Mouse (Mus musculus): ENCODE measurements around the gene Itpr1. TPM values are rescaled to one million over a fixed set of nuclear protein-coding genes. Genes with fewer than 3 reads are reported as not detected.

The Itpr1 gene
- polyA plus RNA-seq, 1 experiment from 2014 or later, result 11.4 TPM

DNA sequence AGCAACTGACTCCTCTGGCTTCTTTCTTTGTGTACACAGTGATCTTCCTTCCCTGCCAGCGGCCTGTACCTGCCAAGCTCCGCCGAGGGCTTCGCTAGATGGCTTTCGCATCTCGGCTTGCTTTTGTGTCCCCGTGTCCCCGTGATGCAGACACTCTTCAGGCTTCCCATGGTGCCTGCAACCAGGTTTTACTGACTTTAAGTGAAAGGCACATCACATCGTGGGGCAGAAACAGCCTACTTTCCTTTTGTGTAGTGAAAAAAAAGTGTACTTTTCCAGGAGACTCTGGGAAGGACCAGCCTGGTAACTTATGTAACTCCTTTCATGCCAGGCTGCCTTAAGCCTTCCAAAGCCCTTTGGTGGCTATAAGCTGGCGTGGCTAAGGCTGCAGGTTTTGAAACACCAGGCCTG lies 113.9 kb downstream of the Itpr1 start:
- 68% methylated on average over 10 of the region's 10 CpGs for WGBS
- no peak overlapping the region for H3K4me3 ChIP-seq (replicated peaks; ENCODE audit: low read length)
- no peaks in the 10 kb centered on the region for H3K36me3 ChIP-seq (ENCODE audit: control insufficient read depth, insufficient read depth, low read length)
- no peak overlapping the region for H3K4me2 ChIP-seq (ENCODE audit: low read depth, low read length)
- H3K27ac ChIP-seq (ENCODE audit: low read length), result no peak overlapping the region
- no peak overlapping the region for H3K9ac ChIP-seq (ENCODE audit: low read length)
- H3K9me3 ChIP-seq (replicated peaks; ENCODE audit: control insufficient read depth, low read length), result no peaks in the 10 kb centered on the region
- no peaks in the 10 kb centered on the region for H3K4me1 ChIP-seq (ENCODE audit: control insufficient read depth, insufficient read depth, low read length)
- no peak for ATAC-seq (ENCODE audit: insufficient read depth, low FRiP score)
- no peaks in the 10 kb centered on the region for H3K27me3 ChIP-seq (ENCODE audit: control insufficient read depth, insufficient read depth, low read length)

DNA sequence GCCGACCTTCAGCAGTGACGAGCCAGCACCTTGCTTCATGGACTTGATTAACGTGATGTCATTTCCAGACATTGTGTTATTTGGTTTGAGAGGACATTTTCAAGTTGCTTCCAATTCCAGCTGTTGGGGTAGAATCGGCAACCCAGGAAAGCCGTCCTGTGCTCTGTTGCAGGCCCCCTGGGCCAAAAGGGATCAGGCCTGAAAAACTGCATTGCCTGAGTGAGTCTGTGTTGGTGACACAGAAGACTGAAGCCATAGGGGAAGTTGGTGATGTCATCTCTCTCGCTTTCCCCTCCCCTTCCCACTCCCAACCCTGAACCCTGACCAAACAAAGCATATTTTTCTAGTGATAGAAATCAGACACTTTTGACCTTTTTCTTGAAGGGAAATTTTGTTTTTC lies 114.7 kb downstream of the Itpr1 start:
- Histone ChIP-seq H3K36me3 (ENCODE audit: control insufficient read depth, insufficient read depth, low read length) (no peaks in the 10 kb centered on the region), H3K27me3 (ENCODE audit: control insufficient read depth, insufficient read depth, low read length) (no peaks in the 10 kb centered on the region), H3K4me3 (replicated peaks; ENCODE audit: low read length) (no peak overlapping the region), H3K9me3 (replicated peaks; ENCODE audit: control insufficient read depth, low read length) (no peaks in the 10 kb centered on the region), H3K9ac (ENCODE audit: low read length) (no peak overlapping the region), H3K4me1 (ENCODE audit: control insufficient read depth, insufficient read depth, low read length) (no peaks in the 10 kb centered on the region), H3K4me2 (ENCODE audit: low read depth, low read length) (no peak overlapping the region), H3K27ac (ENCODE audit: low read length) (no peak overlapping the region)
- ATAC-seq (ENCODE audit: insufficient read depth, low FRiP score), result no peak
- WGBS, result 54% methylated on average over 6 of the region's 6 CpGs

GRCm38 (mm10) chr6:108328296-108328695 lies 115.4 kb downstream of the Itpr1 start:
- Histone ChIP-seq H3K27ac (ENCODE audit: low read length) (no peak overlapping the region), H3K4me3 (replicated peaks; ENCODE audit: low read length) (no peak overlapping the region), H3K36me3 (ENCODE audit: control insufficient read depth, insufficient read depth, low read length) (no peaks in the 10 kb centered on the region), H3K4me1 (ENCODE audit: control insufficient read depth, insufficient read depth, low read length) (no peaks in the 10 kb centered on the region), H3K9ac (ENCODE audit: low read length) (no peak overlapping the region), H3K4me2 (ENCODE audit: low read depth, low read length) (no peak overlapping the region), H3K9me3 (replicated peaks; ENCODE audit: control insufficient read depth, low read length) (no peaks in the 10 kb centered on the region), H3K27me3 (ENCODE audit: control insufficient read depth, insufficient read depth, low read length) (no peaks in the 10 kb centered on the region)
- no peak for ATAC-seq (ENCODE audit: insufficient read depth, low FRiP score)
- WGBS, result 73% methylated on average over 7 of the region's 7 CpGs

DNA sequence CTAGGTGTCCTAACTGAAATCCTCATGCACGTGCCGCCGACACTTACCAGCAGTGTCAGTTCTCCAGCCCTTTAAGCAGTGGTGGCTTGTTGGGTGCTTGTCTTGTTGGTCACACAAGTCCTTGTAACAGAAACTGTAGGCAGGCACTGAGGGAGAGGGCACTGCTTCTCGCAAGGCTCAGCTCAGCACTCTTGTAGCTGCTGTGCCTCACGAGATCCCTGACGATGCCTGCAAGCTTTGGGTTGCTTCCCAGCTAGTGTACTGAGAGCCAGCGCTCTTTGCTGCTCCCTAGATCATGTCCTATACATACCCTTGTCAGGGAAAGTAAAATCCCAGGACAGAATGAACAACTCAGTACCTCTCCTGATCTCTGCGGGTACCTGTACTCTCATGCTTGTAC lies 117.6 kb downstream of the Itpr1 start:
- ATAC-seq (ENCODE audit: insufficient read depth, low FRiP score), result no peak
- H3K4me2 ChIP-seq (ENCODE audit: low read depth, low read length), result no peak overlapping the region
- H3K9me3 ChIP-seq (replicated peaks; ENCODE audit: control insufficient read depth, low read length), result no peaks in the 10 kb centered on the region
- H3K36me3 ChIP-seq (ENCODE audit: control insufficient read depth, insufficient read depth, low read length), result no peaks in the 10 kb centered on the region
- no peak overlapping the region for H3K4me3 ChIP-seq (replicated peaks; ENCODE audit: low read length)
- WGBS, result 83% methylated on average over 8 of the region's 8 CpGs
- no peaks in the 10 kb centered on the region for H3K4me1 ChIP-seq (ENCODE audit: control insufficient read depth, insufficient read depth, low read length)
- H3K27ac ChIP-seq (ENCODE audit: low read length), result no peak overlapping the region
- no peaks in the 10 kb centered on the region for H3K27me3 ChIP-seq (ENCODE audit: control insufficient read depth, insufficient read depth, low read length)
- no peak overlapping the region for H3K9ac ChIP-seq (ENCODE audit: low read length)

- ATAC-seq (ENCODE audit: insufficient read depth, low FRiP score), result no peak
- Histone ChIP-seq H3K4me3 (replicated peaks; ENCODE audit: low read length) (no peak overlapping the region), H3K27ac (ENCODE audit: low read length) (no peak overlapping the region), H3K4me1 (ENCODE audit: control insufficient read depth, insufficient read depth, low read length) (no peaks in the 10 kb centered on the region), H3K9ac (ENCODE audit: low read length) (no peak overlapping the region), H3K36me3 (ENCODE audit: control insufficient read depth, insufficient read depth, low read length) (no peaks in the 10 kb centered on the region), H3K27me3 (ENCODE audit: control insufficient read depth, insufficient read depth, low read length) (no peaks in the 10 kb centered on the region), H3K9me3 (replicated peaks; ENCODE audit: control insufficient read depth, low read length) (no peaks in the 10 kb centered on the region), H3K4me2 (ENCODE audit: low read depth, low read length) (no peak overlapping the region)
- 69% methylated on average over 3 of the region's 3 CpGs for WGBS
Observed at GRCm38 (mm10) chr6:108331268-108331667, 118.4 kb downstream of the Itpr1 start.

- 72% methylated on average over 3 of the region's 3 CpGs for WGBS
- Histone ChIP-seq H3K36me3 (ENCODE audit: control insufficient read depth, insufficient read depth, low read length) (no peaks in the 10 kb centered on the region), H3K9ac (ENCODE audit: low read length) (no peak overlapping the region), H3K4me2 (ENCODE audit: low read depth, low read length) (no peak overlapping the region), H3K27ac (ENCODE audit: low read length) (no peak overlapping the region), H3K27me3 (ENCODE audit: control insufficient read depth, insufficient read depth, low read length) (no peaks in the 10 kb centered on the region), H3K4me1 (ENCODE audit: control insufficient read depth, insufficient read depth, low read length) (no peaks in the 10 kb centered on the region), H3K9me3 (replicated peaks; ENCODE audit: control insufficient read depth, low read length) (no peaks in the 10 kb centered on the region), H3K4me3 (replicated peaks; ENCODE audit: low read length) (no peak overlapping the region)
- no peak for ATAC-seq (ENCODE audit: insufficient read depth, low FRiP score)
Observed at GRCm38 (mm10) chr6:108334059-108334458, 121.2 kb downstream of the Itpr1 start.

DNA sequence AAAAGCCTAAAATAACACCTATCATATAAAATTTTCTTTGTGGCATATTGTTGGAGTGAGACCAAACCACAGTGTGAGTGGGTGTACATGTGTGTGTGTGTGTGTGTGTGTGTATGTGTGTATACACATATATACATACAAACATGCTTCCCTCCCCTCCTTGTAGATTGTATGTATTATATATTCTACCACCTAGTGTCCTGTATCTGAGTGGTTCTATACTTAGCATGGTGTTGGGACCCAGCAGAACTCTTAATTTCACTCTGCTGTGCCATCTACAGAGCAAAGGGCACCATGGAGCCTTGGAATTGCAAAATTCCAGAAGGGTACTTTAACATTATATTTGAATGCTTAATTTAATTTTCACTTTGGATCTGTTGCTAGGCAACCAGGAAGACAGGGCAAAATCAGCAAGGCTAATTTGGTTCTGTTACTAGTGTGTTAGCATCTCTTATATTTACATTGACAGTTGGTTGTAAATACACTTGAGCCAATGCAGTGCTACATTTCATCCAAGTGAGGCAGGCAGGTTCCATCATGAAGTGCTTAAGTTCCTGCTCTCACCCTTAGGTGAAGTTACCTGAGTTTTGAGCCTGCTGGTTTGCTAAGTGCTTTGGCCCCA lies 122.4 kb downstream of the Itpr1 start:
- ATAC-seq (ENCODE audit: insufficient read depth, low FRiP score), result no peak
- no peak overlapping the region for H3K4me2 ChIP-seq (ENCODE audit: low read depth, low read length)
- no peak overlapping the region for H3K9ac ChIP-seq (ENCODE audit: low read length)
- H3K27ac ChIP-seq (ENCODE audit: low read length), result no peak overlapping the region
- H3K27me3 ChIP-seq (ENCODE audit: control insufficient read depth, insufficient read depth, low read length), result no peaks in the 10 kb centered on the region
- H3K9me3 ChIP-seq (replicated peaks; ENCODE audit: control insufficient read depth, low read length), result no peaks in the 10 kb centered on the region
- no peaks in the 10 kb centered on the region for H3K4me1 ChIP-seq (ENCODE audit: control insufficient read depth, insufficient read depth, low read length)
- H3K36me3 ChIP-seq (ENCODE audit: control insufficient read depth, insufficient read depth, low read length), result no peaks in the 10 kb centered on the region
- no peak overlapping the region for H3K4me3 ChIP-seq (replicated peaks; ENCODE audit: low read length)

- no peaks in the 10 kb centered on the region for H3K27me3 ChIP-seq (ENCODE audit: control insufficient read depth, insufficient read depth, low read length)
- no peak overlapping the region for H3K4me3 ChIP-seq (replicated peaks; ENCODE audit: low read length)
- H3K9ac ChIP-seq (ENCODE audit: low read length), result no peak overlapping the region
- no peaks in the 10 kb centered on the region for H3K36me3 ChIP-seq (ENCODE audit: control insufficient read depth, insufficient read depth, low read length)
- no peak overlapping the region for H3K27ac ChIP-seq (ENCODE audit: low read length)
- H3K4me2 ChIP-seq (ENCODE audit: low read depth, low read length), result no peak overlapping the region
- 91% methylated on average over 6 of the region's 6 CpGs for WGBS
- no peaks in the 10 kb centered on the region for H3K4me1 ChIP-seq (ENCODE audit: control insufficient read depth, insufficient read depth, low read length)
- no peaks in the 10 kb centered on the region for H3K9me3 ChIP-seq (replicated peaks; ENCODE audit: control insufficient read depth, low read length)
- no peak for ATAC-seq (ENCODE audit: insufficient read depth, low FRiP score)
Observed at GRCm38 (mm10) chr6:108336506-108336905, 123.6 kb downstream of the Itpr1 start.

- H3K27me3 ChIP-seq (ENCODE audit: control insufficient read depth, insufficient read depth, low read length), result no peaks in the 10 kb centered on the region
- no peak overlapping the region for H3K9ac ChIP-seq (ENCODE audit: low read length)
- 58% methylated on average over 6 of the region's 6 CpGs for WGBS
- H3K4me3 ChIP-seq (replicated peaks; ENCODE audit: low read length), result no peak overlapping the region
- no peak overlapping the region for H3K4me2 ChIP-seq (ENCODE audit: low read depth, low read length)
- H3K27ac ChIP-seq (ENCODE audit: low read length), result no peak overlapping the region
- ATAC-seq (ENCODE audit: insufficient read depth, low FRiP score), result no peak
- H3K4me1 ChIP-seq (ENCODE audit: control insufficient read depth, insufficient read depth, low read length), result no peaks in the 10 kb centered on the region
- no peaks in the 10 kb centered on the region for H3K36me3 ChIP-seq (ENCODE audit: control insufficient read depth, insufficient read depth, low read length)
- no peaks in the 10 kb centered on the region for H3K9me3 ChIP-seq (replicated peaks; ENCODE audit: control insufficient read depth, low read length)
Observed at GRCm38 (mm10) chr6:108337289-108337688, 124.4 kb downstream of the Itpr1 start.

DNA sequence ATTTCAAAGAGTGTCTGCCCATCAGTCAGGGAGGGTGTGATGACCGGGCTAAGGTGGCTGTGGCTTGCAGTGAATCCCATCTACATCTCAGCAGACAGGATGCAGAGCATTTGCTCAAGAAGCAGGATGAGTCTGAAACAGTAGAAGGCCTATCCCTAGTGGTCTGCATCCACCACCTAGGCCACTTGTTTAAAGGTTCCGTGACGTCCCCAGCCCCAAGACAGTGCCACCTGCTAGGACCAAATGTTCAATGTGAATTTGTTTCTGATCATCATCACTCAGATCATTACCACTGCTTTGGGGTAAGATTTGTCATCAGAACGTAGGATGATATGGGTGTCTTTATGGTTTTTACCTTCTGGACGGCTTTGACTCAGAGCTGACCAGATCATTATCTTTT lies 125.5 kb downstream of the Itpr1 start:
- Histone ChIP-seq H3K4me1 (ENCODE audit: control insufficient read depth, insufficient read depth, low read length) (no peaks in the 10 kb centered on the region), H3K9ac (ENCODE audit: low read length) (no peak overlapping the region), H3K27ac (ENCODE audit: low read length) (no peak overlapping the region), H3K27me3 (ENCODE audit: control insufficient read depth, insufficient read depth, low read length) (no peaks in the 10 kb centered on the region), H3K9me3 (replicated peaks; ENCODE audit: control insufficient read depth, low read length) (no peaks in the 10 kb centered on the region), H3K4me2 (ENCODE audit: low read depth, low read length) (no peak overlapping the region), H3K36me3 (ENCODE audit: control insufficient read depth, insufficient read depth, low read length) (no peaks in the 10 kb centered on the region), H3K4me3 (replicated peaks; ENCODE audit: low read length) (no peak overlapping the region)
- no peak for ATAC-seq (ENCODE audit: insufficient read depth, low FRiP score)
- 84% methylated on average over 5 of the region's 5 CpGs for WGBS

Measured in stomach, embryonic 16.5 days (tissue).